Mouse (Mus musculus) heart, postnatal 25 days (tissue): ENCODE results near the gene Zkscan4. TPM values are rescaled to one million over a fixed set of nuclear protein-coding genes. Genes with fewer than 3 reads are reported as not detected.
"Not testable (repeated sequence)": the region's sequence is repeated elsewhere in the genome, so short reads cannot be mapped to it uniquely, and the experiment has no call there.

Experiments used
- DNase-seq: peaks from one replicate; pipeline ENCODE4 v3.0.0; 2022; ENCODE audit warnings: low spot score
- intact Hi-C: fragments of 180-260 bp; cut with DNase I; formaldehyde crosslinking; loops from one replicate; pipeline ENCODE4 v1.15.1; 2025
- total RNA-seq, 2 experiments: library from RNA; stranded (reverse); gene quantifications; 2 replicates each; pipeline ENCODE4 v1.2.3; 2021

The Zkscan4 gene
- 1 to 10 TPM; 1.3 to 1.6 TPM for total RNA-seq

DNA sequence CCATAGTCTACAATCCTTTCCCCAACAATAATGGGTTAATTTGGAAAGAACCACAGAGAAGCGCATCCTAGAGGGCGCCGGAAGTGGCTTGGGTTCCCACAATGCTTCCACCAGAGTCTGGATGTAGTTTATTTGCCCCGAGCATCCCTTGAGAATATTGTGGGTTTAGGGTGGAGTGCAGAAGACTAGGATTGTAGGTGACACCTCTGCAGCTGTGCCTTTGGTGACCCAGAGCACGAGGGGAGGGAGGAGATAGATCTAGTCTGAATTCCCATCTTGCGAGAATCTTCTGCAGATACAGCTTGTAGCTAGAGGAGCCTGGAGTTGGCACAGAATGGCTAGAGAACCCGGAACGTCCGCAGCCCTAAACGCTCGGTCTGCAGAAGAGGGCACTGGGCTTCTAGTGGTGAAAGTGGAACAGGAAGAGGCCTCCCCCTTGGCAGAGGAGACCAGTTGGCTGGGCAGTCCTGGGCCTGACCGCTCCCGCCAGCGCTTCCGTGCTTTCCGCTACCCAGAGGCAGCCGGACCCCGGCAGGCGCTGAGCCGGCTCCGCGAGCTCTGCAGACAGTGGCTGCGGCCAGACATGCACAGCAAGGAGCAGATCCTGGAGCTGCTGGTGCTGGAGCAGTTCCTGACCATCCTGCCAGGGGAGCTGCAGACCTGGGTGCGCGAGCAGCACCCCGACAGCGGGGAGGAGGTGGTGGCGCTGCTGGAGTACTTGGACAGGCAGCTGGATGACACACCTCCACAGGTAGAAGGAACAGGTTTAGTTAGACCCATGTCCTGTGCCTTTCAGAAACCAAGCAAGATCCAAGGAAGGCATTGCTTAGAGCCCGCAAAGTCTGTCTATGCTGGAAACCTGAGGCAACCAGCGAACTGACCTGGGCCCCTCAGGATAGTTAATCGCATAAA is at the start of gene Zkscan4, which contains the start of gene Gm10065:
TSS of gene Zkscan4 (plus strand) at position 149 of the 912 bp plus-strand sequence.
TSS of gene Gm10065 (minus strand) at position 683 of the 912 bp plus-strand sequence.
- peak; percentile 30 for DNase-seq
- intact Hi-C loops: not testable (repeated sequence)

DNA sequence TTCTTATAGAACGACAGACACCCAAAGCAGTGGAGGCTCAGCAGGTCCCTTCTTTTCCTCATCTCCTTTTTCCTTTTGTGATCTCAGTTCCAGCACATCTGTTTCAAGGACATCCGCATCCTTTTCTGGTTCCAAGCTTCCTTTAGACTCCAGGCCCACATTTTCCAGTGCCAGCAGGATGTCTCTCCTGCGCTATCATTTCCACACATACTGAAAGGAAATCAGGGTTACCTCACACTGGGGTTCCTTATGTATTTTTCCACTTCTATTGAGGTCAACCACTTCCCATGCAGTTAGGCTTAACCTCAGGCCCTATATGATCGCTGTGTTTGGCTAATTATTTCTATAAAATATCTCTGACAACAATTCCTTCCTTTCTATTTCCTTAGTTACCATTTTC is 43.2 kb upstream of the Zkscan4 start:
- intact Hi-C loops: no loop called here

DNA sequence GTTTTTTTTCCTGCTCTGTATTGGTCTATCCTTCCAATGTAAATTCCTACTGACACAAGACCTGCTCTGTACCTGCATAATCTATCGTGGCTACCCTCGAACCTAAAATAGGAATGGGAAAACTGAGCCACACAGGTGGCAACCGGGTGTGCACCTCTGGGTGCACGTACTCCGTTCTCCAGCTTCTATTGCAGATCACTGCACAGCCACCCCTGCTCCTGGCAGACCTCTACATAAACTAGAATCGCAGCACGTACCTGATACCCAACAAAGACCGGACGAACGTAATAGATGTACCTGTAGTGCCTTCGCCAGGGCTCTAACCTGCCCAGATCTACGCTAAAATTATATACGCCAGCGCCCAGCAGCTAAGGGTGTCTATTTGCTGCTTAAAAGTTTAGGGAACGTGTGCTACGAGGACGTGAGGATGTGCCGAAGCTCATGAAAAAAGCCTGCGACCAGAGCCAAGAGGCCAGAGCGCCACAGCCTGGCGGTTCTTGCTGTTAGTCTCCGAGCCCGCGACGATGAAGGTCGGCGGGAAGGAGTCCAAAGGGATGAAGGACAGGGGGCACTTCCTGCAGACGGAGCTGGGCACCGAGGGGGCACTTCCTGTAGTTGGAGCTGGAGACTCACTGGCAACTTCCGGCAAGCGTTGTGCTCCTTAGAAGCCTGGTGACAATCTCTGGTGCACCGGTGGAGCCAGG is 38.1 kb upstream of the Zkscan4 start, which contains the start of gene Pgbd1:
TSS of gene Pgbd1 (minus strand) at position 556 of the 704 bp plus-strand sequence.
- DNase-seq: peak; percentile 27
- intact Hi-C loops: no loop called here

More for the DNA sequence above, 43.2 kb upstream of the Zkscan4 start:
- DNase-seq: no peak

DNA sequence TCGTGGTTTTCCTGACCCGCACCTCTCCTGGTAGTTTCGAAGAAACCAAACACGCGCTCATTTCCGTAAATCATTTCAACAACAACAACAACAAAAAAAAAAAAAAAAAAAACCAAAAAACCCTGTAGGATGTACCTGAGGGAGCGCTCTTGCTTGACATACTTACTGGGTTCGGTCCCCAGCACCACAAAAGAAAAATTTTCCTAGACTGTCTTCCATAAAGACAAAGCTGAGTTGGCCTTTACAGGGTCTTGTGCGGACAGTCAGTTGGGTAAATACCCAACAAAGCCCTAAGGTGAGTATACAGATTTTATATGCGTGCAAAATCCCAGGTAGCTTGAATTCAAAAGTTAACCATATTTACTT is 37.5 kb upstream of the Zkscan4 start:
- DNase-seq: no peak
- intact Hi-C loops: no loop called here

DNA sequence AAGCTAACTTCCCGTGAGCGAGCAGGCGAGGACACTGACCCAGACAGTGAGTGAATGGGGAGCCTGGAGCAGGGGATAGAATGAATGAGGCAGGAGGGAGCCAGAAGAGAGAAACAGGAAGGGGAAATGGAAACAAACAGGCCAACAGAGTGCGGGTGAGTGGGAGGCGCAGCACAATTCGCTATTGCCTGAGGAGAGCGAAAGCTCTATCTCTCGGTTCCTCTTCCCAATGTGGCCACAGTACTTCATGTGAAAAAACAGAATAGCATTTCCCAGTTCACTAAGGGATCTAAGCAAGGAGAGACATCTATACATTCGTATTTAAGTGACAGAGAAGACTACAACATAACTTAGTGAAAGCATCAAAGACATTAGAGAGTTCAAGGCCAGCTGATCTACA is 31.9 kb upstream of the Zkscan4 start:
- intact Hi-C loops: no loop called here
- no peak for DNase-seq

DNA sequence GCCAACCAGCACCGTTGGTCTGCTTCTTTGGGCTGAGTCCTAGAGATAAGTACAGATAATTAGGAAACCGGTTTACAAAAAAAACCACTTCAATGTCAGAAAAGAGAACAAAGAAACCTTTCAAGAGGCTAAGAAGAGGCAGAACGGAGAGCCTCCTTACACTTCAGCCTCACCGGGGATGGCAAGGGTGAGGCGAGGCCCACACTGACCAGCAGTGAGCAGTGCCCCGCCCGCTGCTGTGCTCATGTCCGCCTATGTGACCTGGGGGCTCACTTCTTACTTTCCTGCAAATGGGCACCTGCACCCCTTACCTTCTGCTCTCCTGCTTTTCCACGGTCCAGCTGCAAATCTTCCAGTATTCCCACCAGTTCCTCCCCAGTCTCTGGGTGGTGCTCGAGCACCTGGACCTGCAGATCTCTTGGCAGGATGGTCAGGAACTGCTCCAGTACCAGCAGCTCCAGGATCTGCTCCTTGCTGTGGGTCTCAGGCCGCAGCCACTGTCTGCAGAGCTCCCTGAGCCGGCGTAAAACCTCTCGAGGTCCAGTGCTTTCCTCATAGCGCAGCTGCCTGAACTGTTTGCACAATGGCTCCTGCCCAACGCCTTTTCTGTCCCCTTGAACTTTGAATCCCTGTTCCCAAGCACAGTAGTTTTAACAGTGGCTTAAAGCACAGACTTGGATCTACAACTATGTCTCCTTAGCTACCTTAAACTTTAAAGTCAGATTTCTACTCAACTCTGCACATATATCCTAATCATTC is 30.7 kb upstream of the Zkscan4 start:
- intact Hi-C loops: no loop called here
- no peak for DNase-seq

DNA sequence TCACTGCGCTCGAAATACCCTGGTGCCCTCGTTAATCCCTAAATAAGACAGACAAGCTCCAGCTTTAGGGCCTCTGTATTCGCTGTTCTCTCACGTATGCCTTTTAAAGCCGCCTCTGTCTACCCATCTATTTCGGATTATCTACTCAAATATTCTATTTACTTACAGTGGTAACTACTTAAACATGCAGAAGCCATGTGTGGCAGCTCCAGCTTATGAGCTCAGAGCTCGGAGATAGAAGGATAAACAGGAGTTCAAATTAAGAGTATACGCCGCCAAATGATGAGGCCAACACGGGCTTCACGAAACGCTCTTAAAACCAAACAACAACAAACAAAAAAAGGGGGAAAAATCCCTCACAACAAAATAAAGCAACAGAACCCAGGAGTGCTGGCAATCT is 25.7 kb upstream of the Zkscan4 start:
- DNase-seq: no peak
- intact Hi-C loops: loop anchor here (1.0 to 2.0 kb wide), 4 partner anchors 50 to 91 kb away; partner anchors contain the start of genes Zkscan3, Zkscan8 and Zscan12

DNA sequence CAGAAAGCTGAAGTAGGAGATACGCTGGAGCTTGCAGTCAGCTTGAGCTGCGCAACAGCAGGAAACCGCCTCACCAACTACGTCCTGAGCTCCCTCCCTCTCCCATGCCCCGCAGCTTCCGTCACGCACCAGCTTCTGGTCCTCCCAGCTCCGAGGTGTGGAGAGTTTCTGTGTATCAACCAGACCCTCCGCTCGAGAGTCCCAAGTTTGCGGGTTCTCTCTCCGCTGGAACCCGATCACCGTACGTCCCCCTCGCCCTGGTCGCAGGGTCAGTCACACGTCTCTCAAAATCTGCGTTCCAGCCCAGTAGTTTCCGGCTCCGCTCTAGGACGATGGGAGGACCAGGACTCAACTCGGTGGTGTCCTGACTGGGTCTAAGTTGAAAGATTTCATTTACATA is 25.3 kb upstream of the Zkscan4 start, which contains the start of gene Zscan26:
TSS of gene Zscan26 (minus strand) at position 282 of the 400 bp plus-strand sequence.
- DNase-seq: peak; percentile 67
- intact Hi-C loops: loop anchor here (1.0 to 2.0 kb wide), 4 partner anchors 51 to 91 kb away; partner anchors contain the start of genes Zkscan3, Zkscan8 and Zscan12

DNA sequence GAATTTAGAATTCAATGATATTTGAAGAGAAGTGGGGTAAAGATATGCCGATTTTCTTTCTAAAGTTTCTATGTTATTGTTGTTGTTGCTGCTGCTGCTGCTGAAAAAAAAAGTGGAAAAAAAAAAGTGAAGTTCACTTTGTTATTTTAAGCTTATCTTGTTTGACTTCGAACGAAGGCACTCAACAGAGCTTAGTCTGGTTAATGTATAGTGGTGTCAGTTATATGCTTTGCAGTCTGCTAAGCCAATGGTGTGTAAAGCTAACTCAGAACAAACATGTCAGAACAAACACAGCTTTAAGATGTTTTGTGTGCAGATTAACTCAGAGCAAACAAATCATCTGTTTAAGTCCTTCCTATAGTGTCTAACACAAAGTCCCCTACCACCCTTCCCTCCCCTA is 24.6 kb upstream of the Zkscan4 start:
- DNase-seq: no peak
- intact Hi-C loops: no loop called here

DNA sequence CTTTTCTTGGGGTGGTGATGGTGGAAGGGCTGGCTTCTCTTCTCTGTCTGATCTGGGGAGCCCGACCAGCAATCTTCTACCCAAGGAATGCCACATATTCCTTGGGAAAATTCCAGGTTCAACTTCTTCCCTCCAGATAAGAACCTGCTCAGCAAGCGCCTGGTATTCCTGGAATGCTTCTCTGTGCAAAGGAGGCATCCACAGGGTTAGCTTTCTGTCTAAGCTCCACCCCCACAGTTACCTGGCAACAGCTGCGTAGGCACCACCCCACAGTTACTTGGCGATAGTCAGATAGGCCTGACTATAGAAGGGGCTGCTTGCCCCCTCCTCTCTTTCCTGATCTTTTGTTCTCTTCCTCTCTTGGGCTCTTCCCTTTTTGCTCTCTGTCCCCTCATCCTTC is 22.4 kb upstream of the Zkscan4 start:
- DNase-seq: no peak
- intact Hi-C loops: no loop called here

DNA sequence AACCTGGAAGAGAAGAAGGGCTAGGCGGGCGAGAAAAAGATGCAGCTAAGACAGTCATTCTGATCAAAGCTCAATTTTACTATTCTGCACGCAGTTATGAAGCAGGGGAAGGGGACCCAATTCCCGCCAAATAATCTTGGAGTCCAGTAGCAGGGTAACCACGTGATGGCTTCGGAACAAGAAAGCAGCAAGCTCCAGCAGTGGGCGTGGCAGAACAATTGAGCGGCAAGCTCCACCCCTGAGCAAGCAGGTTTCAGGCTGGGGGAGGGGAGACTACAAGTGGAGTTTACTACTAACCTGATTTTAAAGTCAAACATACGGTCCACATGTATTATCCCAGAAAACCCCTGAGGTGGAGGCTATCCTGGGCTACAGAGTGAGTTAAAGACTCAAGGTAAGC is 16.2 kb upstream of the Zkscan4 start:
- DNase-seq, intact Hi-C loops: not testable (repeated sequence)

DNA sequence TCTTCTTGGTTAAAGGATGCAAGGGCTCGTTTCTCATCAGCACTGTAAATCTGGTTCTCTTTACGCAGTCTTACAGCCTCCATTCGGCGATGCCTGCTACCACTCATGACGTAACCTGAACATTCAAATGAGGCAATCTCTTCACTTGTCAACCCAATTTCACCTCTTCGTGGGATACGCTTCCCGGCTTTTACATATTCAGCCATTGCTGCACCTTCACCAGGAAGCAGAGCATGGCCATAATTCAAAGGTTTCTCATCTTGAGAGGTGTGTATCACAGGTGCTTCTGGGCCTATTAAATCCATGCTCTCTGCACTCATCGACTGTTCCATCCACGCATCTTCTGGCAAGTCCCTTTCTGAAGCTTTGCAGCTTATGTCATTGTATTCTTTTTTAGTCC is 11.4 kb upstream of the Zkscan4 start:
- DNase-seq: no peak
- intact Hi-C loops: loop anchor here (5.0 kb wide), 2 partner anchors 40 to 65 kb away; partner anchors contain the start of gene Zkscan8

DNA sequence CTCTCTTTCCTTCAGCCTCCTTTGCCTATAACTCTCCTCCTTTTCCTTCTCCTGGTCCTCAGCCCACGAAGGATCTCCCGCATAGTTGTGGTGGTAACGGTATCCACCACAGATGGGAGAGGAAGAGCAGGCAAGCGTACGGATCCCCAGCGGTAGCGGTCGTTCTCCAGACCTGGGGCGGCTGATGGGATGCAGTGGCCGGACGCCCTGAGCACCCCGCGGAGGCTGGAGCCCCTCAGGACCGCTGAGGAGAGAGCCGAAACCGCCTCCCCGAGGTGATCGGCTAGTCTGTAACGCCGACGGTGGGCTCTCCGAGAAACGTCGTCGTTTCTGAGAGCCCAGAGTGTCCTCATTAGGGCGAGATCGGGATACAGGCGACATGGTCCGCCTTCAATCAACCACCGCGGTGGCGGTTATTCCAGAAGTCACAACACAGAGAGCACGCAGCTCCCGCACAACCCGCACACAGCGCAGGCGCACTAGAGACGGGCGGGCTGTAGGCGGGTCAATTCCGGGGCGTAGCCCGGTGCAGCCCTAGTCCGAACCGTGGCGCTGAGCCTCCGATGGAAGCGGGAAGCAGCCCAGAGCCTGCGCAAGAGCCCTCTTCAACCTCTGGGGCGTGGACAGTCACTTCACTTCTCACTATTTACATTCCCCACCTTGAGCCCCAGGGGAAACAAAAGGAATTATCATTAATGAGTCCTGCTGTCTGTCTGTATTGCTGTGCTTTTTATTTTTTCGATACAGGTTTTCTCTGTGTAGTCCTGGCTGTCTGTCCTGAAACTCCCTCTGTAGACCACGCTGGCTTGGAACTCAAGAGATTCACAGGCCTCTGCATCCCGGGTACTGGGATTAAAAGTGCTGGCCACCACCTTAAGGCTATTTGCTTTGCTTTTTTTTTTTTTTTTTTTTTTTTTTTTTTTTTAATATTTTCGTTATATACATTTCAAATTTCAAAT is 10.4 kb upstream of the Zkscan4 start, which contains the start of gene Nkapl:
TSS of gene Nkapl (minus strand) at position 449 of the 959 bp plus-strand sequence.
- DNase-seq: peak; percentile 65
- intact Hi-C loops: loop anchor here (5.0 kb wide), 2 partner anchors 39 to 64 kb away; partner anchors contain the start of gene Zkscan8

DNA sequence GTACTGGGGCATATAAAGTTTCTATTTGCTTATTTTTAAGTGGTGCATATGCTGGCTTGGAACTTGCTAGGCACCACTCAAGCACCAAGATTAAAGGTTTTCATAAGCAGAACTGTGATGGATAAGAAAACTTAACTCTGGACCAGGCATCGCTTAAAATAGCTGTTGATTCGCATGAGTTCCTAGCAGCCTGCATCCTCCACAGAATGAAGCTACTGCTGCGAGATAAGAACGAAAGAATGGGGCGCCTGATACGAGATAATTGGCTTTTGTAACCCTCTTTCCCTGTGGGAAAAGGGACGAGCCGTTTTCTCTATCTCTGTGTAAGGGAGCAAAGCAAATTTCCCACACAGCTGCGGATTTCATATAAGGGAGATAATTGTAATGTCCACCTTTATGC is 9.6 kb upstream of the Zkscan4 start:
- intact Hi-C loops: loop anchor here (5.0 kb wide), 2 partner anchors 38 to 63 kb away; partner anchors contain the start of gene Zkscan8
- no peak for DNase-seq

DNA sequence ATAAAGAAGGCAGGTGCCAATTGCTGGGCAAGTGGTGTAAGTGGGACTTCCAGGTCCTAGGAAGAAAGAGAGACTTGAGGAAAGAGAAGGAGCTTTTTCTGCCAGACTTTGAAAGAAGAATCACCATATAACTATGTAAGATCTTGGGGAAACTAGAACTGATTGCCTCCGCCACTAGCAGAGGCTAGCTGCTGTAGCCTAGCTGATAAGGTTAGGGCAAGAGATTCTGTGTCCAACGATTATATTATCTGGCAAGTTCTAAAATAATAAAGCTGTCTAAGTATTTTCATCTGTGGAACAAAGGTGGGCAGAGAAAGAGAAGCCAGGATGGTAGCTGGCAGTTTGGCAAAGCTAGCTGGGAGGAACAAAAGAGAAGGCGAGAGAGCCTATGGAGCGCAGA is 6.3 kb upstream of the Zkscan4 start:
- intact Hi-C loops: no loop called here

DNA sequence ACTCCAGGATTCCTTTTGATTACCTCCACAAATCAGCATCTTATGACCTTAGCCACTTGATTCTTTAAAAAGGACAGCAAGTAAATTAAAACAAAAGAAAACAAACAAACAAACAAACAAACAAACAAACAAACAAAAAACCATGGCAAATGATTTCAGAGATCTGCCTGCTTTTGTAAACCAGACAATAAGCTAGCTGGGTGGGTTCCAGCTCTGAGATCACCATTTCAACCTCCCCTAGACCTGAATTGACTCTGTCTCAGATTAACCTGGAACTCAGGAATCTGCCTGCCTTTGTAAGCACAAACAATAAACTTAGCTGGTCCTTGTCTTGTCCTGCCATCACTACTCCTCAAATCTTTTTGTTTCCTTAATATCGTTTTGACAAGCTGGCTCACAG is 8.2 kb downstream of the Zkscan4 start:
- intact Hi-C loops: no loop called here
- DNase-seq: no peak

More for the DNA sequence above, 6.3 kb upstream of the Zkscan4 start:
- no peak for DNase-seq

DNA sequence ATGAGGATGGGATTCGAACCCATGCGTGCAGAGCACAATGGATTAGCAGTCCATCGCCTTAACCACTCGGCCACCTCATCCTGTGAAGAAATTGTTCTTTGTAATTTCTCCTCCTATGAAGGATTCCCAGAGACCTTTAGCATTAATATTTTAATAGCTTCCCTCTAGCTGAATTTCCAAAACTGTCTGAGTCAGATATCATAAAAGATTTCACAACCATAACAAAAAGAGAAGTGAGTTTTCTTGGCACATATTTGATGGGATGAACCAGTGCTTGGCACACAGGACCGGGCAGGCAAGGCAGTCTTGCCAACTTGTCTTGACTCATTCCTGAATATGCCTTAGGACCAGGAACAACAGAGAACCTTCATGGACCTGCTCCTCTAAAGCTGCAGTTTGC is 14.1 kb downstream of the Zkscan4 start:
- intact Hi-C loops: no loop called here
- DNase-seq: no peak

DNA sequence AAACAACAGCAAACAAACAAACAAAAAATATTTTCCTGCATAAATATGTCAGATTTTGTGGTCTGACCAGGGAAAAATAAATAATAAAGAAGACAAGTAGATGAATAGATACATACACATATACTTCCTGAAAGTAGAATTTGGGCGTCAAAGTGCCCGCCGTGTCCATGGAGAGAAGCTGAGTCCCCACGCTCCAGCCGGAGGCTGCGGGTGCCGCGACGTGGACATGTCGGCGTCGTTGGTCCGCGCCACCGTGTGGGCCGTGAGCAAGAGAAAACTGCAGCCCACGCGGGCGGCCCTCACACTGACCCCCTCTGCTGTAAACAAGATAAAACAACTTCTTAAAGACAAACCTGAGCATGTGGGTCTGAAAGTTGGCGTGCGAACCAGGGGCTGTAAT is 16.4 kb downstream of the Zkscan4 start, which contains the start of gene AK157302:
TSS of gene AK157302 (plus strand) at position 144 of the 400 bp plus-strand sequence.
- intact Hi-C loops: no loop called here
- DNase-seq: no peak
